Mouse (Mus musculus) MEL (cell line): ENCODE results near the gene Gabbr2. TPM values are rescaled to one million over a fixed set of nuclear protein-coding genes. Genes with fewer than 3 reads are reported as not detected.

Experiments
- DNase-seq: peaks from one replicate; pipeline ENCODE4 v3.0.0; 2011; ENCODE audit warnings: low read depth, low spot score
- H3K27ac ChIP-seq: 2 replicates; pipeline ENCODE4 v1.5.1; 2012; ENCODE audit warnings: low read depth, mild to moderate bottlenecking, control low read depth, low read length, moderate library complexity; ENCODE audit not compliant: control insufficient read depth
- H3K27me3 ChIP-seq, 2 experiments: fragments of 150-350 bp in 1 of 2; sonication (generic) in 1 of 2; 2 replicates each; pipeline ENCODE4 v1.6.1; 2012; ENCODE audit warnings: low read length in 2 of 2, mild to moderate bottlenecking in 2 of 2, improper control_type of control experiment in 1 of 2, moderate library complexity in 1 of 2; ENCODE audit not compliant: insufficient read depth in 2 of 2, control insufficient read depth in 1 of 2
- H3K36me3 ChIP-seq, 2 experiments: 2 replicates each; pipeline ENCODE4 v1.6.1; 2012 to 2014; ENCODE audit warnings: low read length in 2 of 2, improper control_type of control experiment in 1 of 2, inconsistent platforms in 1 of 2, mild to moderate bottlenecking in 1 of 2; ENCODE audit not compliant: insufficient read depth in 2 of 2, control insufficient read depth in 1 of 2
- H3K4me1 ChIP-seq, 2 experiments: fragments of 150-350 bp in 1 of 2; sonication (generic) in 1 of 2; 2 replicates each; pipeline ENCODE4 v1.6.1; 2012; ENCODE audit warnings: low read length in 2 of 2, improper control_type of control experiment in 1 of 2, mild to moderate bottlenecking in 1 of 2; ENCODE audit not compliant: insufficient read depth in 2 of 2, control insufficient read depth in 1 of 2
- H3K4me3 ChIP-seq, 2 experiments: fragments of 150-350 bp in 1 of 2; sonication (generic) in 1 of 2; 2 replicates each; pipeline ENCODE4 v1.5.1; 2012; ENCODE audit warnings: low read depth in 2 of 2, low read length in 2 of 2, mild to moderate bottlenecking in 2 of 2, moderate library complexity in 2 of 2, control low read depth in 1 of 2, improper control_type of control experiment in 1 of 2; ENCODE audit not compliant: control insufficient read depth in 1 of 2, insufficient read depth in 1 of 2
- H3K79me2 ChIP-seq: 2 replicates; pipeline ENCODE4 v1.6.1; 2012; ENCODE audit warnings: mild to moderate bottlenecking, low read length, moderate library complexity; ENCODE audit not compliant: control insufficient read depth, poor library complexity, insufficient read depth
- H3K9ac ChIP-seq: 2 replicates; pipeline ENCODE4 v1.6.1; 2012; ENCODE audit warnings: low read depth, mild to moderate bottlenecking, control low read depth, low read length, moderate library complexity; ENCODE audit not compliant: control insufficient read depth, poor library complexity, severe bottlenecking
- H3K9me3 ChIP-seq: fragments of 150-350 bp; sonication (generic); replicated peaks from 2 replicates; pipeline ENCODE4 v1.6.1; 2012; ENCODE audit warnings: mild to moderate bottlenecking, low read length, improper control_type of control experiment, moderate library complexity; ENCODE audit not compliant: insufficient read depth
- BHLHE40 ChIP-seq: IDR thresholded peaks from 2 replicates; pipeline ENCODE4 v1.6.1; 2012; ENCODE audit warnings: low read depth, mild to moderate bottlenecking, inconsistent platforms, low read length, improper control_type of control experiment, borderline replicate concordance
- CHD1 ChIP-seq: IDR thresholded peaks from 2 replicates; pipeline ENCODE4 v1.6.1; 2012; ENCODE audit warnings: low read depth, mild to moderate bottlenecking, inconsistent platforms, low read length, improper control_type of control experiment
- CTCF ChIP-seq, 3 experiments: IDR thresholded peaks in 2 of 3; conservative IDR thresholded peaks in 1 of 3; 2 replicates each; pipeline ENCODE4 v1.5.1; 2011 to 2012; ENCODE audit warnings: low read length in 3 of 3, low read depth in 2 of 3, mild to moderate bottlenecking in 2 of 3, improper control_type of control experiment in 1 of 3, inconsistent platforms in 1 of 3, mixed read lengths in 1 of 3, moderate library complexity in 1 of 3; ENCODE audit not compliant: control insufficient read depth in 1 of 3, insufficient read depth in 1 of 3, poor library complexity in 1 of 3, severe bottlenecking in 1 of 3
- E2F4 ChIP-seq: IDR thresholded peaks from 2 replicates; pipeline ENCODE4 v1.6.1; 2011; ENCODE audit warnings: low read depth, low read length, improper control_type of control experiment, borderline replicate concordance
- ELF1 ChIP-seq: IDR thresholded peaks from 2 replicates; pipeline ENCODE4 v1.6.1; 2014; ENCODE audit warnings: low read depth, mild to moderate bottlenecking, inconsistent platforms, low read length, improper control_type of control experiment, moderate library complexity
- GABPA ChIP-seq: IDR thresholded peaks from 2 replicates; pipeline ENCODE4 v1.6.1; 2012; ENCODE audit warnings: low read depth, mild to moderate bottlenecking, inconsistent platforms, low read length, improper control_type of control experiment, moderate library complexity
- HCFC1 ChIP-seq: IDR thresholded peaks from 2 replicates; pipeline ENCODE4 v1.6.1; 2012; ENCODE audit warnings: low read depth, mild to moderate bottlenecking, inconsistent platforms, low read length, improper control_type of control experiment, moderate library complexity
- KAT2A ChIP-seq: conservative IDR thresholded peaks from 2 replicates; pipeline ENCODE4 v1.6.1; 2012; ENCODE audit warnings: low read depth, low read length, improper control_type of control experiment, inconsistent platforms
- MAX ChIP-seq: IDR thresholded peaks from 2 replicates; pipeline ENCODE4 v1.6.1; 2011; ENCODE audit warnings: low read length, improper control_type of control experiment
- MEF2A ChIP-seq: IDR thresholded peaks from 2 replicates; pipeline ENCODE4 v1.6.1; 2014; ENCODE audit warnings: low read depth, mild to moderate bottlenecking, inconsistent platforms, low read length, improper control_type of control experiment; ENCODE audit not compliant: poor library complexity, insufficient replicate concordance, severe bottlenecking; ENCODE audit errors: extremely low read depth
- MYC ChIP-seq: IDR thresholded peaks from 2 replicates; pipeline ENCODE4 v1.6.1; 2011; ENCODE audit warnings: low read depth, mild to moderate bottlenecking, low read length, improper control_type of control experiment, moderate library complexity
- NELFE ChIP-seq: IDR thresholded peaks from 2 replicates; pipeline ENCODE4 v1.6.1; 2011; ENCODE audit warnings: low read depth, low read length, improper control_type of control experiment
- NRF1 ChIP-seq: IDR thresholded peaks from 2 replicates; pipeline ENCODE4 v1.6.1; 2014; ENCODE audit warnings: low read depth, mild to moderate bottlenecking, inconsistent platforms, low read length, improper control_type of control experiment, moderate library complexity; ENCODE audit not compliant: poor library complexity, insufficient read depth, severe bottlenecking
- POLR2A ChIP-seq, 2 experiments: IDR thresholded peaks; 2 replicates each; pipeline ENCODE4 v1.6.1; 2011 to 2012; ENCODE audit warnings: low read length in 2 of 2, mild to moderate bottlenecking in 2 of 2, control low read depth in 1 of 2, improper control_type of control experiment in 1 of 2, low read depth in 1 of 2, moderate library complexity in 1 of 2; ENCODE audit not compliant: control insufficient read depth in 1 of 2, insufficient read depth in 1 of 2, poor library complexity in 1 of 2
- POLR2AphosphoS2 ChIP-seq: IDR thresholded peaks from 2 replicates; pipeline ENCODE4 v1.6.1; 2011; ENCODE audit warnings: low read length, improper control_type of control experiment
- RCOR1 ChIP-seq: IDR thresholded peaks from 2 replicates; pipeline ENCODE4 v1.6.1; 2012; ENCODE audit warnings: low read depth, mild to moderate bottlenecking, inconsistent platforms, low read length, improper control_type of control experiment
- SIN3A ChIP-seq: IDR thresholded peaks from 2 replicates; pipeline ENCODE4 v1.6.1; 2012; ENCODE audit warnings: low read length, improper control_type of control experiment, inconsistent platforms
- SMC3 ChIP-seq: IDR thresholded peaks from 2 replicates; pipeline ENCODE4 v1.6.1; 2011; ENCODE audit warnings: low read depth, low read length, improper control_type of control experiment
- TAL1 ChIP-seq: IDR thresholded peaks from 2 replicates; pipeline ENCODE4 v1.6.1; 2012; ENCODE audit warnings: mild to moderate bottlenecking, inconsistent platforms, low read length, moderate library complexity, mixed read lengths
- TBP ChIP-seq: IDR thresholded peaks from 2 replicates; pipeline ENCODE4 v1.8.0; 2011; ENCODE audit warnings: low read depth, low read length, improper control_type of control experiment
- TCF12 ChIP-seq: IDR thresholded peaks from 2 replicates; pipeline ENCODE4 v1.6.1; 2014; ENCODE audit warnings: low read depth, mild to moderate bottlenecking, inconsistent platforms, low read length, improper control_type of control experiment, moderate library complexity
- USF1 ChIP-seq: IDR thresholded peaks from 2 replicates; pipeline ENCODE4 v1.6.1; 2014; ENCODE audit warnings: low read depth, mild to moderate bottlenecking, inconsistent platforms, low read length, improper control_type of control experiment, moderate library complexity
- USF2 ChIP-seq, 2 experiments: IDR thresholded peaks; 2 replicates each; pipeline ENCODE4 v1.6.1; 2011 to 2012; ENCODE audit warnings: improper control_type of control experiment in 2 of 2, low read length in 2 of 2, borderline replicate concordance in 1 of 2, inconsistent platforms in 1 of 2, low read depth in 1 of 2, mild to moderate bottlenecking in 1 of 2; ENCODE audit not compliant: insufficient read depth in 1 of 2
- ZC3H11A ChIP-seq: IDR thresholded peaks from 2 replicates; pipeline ENCODE4 v1.6.1; 2012; ENCODE audit warnings: low read depth, mild to moderate bottlenecking, inconsistent platforms, low read length, improper control_type of control experiment
- ZKSCAN1 ChIP-seq: IDR thresholded peaks from 2 replicates; pipeline ENCODE4 v1.6.1; 2012; ENCODE audit warnings: low read depth, mild to moderate bottlenecking, inconsistent platforms, low read length, improper control_type of control experiment, moderate library complexity
- ZMIZ1 ChIP-seq: IDR thresholded peaks from 2 replicates; pipeline ENCODE4 v1.6.1; 2012; ENCODE audit warnings: low read depth, mild to moderate bottlenecking, inconsistent platforms, low read length, improper control_type of control experiment, moderate library complexity
- ZNF384 ChIP-seq: IDR thresholded peaks from 2 replicates; pipeline ENCODE4 v1.6.1; 2012; ENCODE audit warnings: low read depth, mild to moderate bottlenecking, inconsistent platforms, low read length, improper control_type of control experiment
- polyA plus RNA-seq, 2 experiments: library from polyadenylated mRNA; stranded (reverse) in 1 of 2; unstranded in 1 of 2; fragments of >175 nt in 1 of 2; fragments of >200 nt in 1 of 2; gene quantifications; 2 replicates each; pipeline versions ENCODE4 v1.2.1 to v1.2.4; 2012; ENCODE audit warnings: low replicate concordance in 2 of 2, low read depth in 1 of 2; ENCODE audit not compliant: insufficient read length in 2 of 2, insufficient read depth in 1 of 2, missing spikeins in 1 of 2
- total RNA-seq: library from RNA; depleted of rRNA; stranded (reverse); fragments of 300-350 nt; gene quantifications from 2 replicates; pipeline ENCODE4 v1.2.3, GENCODE M21; 2012

The Gabbr2 gene
- total and polyA plus RNA-seq, 3 experiments: not detected

DNA sequence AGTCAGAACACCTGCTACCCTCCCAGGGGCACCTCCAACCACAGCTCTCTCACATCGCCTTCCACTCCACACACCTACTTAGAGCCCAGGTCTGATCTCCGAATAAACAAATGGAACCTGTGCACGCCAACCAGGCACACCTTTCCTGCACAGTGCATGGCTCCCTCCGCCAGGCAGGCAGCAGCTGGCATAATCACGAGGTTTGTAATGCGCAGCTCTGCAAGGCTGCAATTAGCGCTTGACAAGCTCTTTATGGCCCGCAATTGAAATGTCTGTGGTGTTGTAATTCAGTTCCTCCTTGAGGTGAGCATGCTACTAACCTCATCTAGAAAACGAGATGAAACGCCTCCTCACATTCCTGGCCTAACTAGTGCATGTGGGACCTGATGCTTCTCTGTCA, 23.7 kb downstream of the Gabbr2 start:
- H3K27me3 ChIP-seq: no peaks in the 10 kb centered on the region
- TF ChIP-seq ZMIZ1: no peak
- no peak for TF ChIP-seq TBP
- TF ChIP-seq CHD1: no peak
- TF ChIP-seq BHLHE40: no peak
- no peak for TF ChIP-seq RCOR1
- TF ChIP-seq KAT2A: no peak
- TF ChIP-seq HCFC1: no peak
- TF ChIP-seq ZNF384: no peak
- TF ChIP-seq POLR2AphosphoS2: no peak
- TF ChIP-seq USF2 (IDR thresholded peaks at IDR 0.05; ENCODE audit: borderline replicate concordance in 1 of 2, insufficient read depth in 1 of 2, low read depth in 1 of 2, low read length in 2 of 2): no peak
- no peak for TF ChIP-seq ZC3H11A
- TF ChIP-seq ZKSCAN1: no peak
- TF ChIP-seq E2F4: no peak
- no peak for TF ChIP-seq USF1
- no peak for TF ChIP-seq TCF12
- TF ChIP-seq, all 39 proteins: peak for 0
- no peaks in the 10 kb centered on the region for H3K9me3 ChIP-seq

DNA sequence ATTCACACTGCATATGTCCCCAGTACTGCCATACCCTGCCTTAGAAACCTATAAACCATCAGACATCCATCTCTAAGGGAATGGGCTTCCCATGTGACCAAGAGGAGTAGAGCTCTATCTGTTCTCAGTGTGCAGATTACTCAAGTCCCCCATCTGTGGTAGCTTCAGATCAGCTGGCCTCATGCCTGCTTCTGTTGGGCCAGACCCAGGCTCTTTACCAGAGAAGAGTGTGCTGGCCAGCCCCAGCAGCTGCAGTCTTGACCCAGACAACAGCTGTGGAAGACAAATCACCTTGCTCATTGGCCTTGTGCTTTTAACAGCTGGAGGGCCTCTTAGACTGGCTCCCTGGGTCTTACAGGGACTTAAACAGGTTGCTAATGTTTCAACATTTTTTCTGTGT, 25.1 kb downstream of the Gabbr2 start:
- no peaks in the 10 kb centered on the region for H3K27me3 ChIP-seq
- H3K4me1 ChIP-seq: no peaks in the 10 kb centered on the region
- DNase-seq: no peak
- no peak overlapping the region for H3K27ac ChIP-seq
- H3K36me3 ChIP-seq: no peaks in the 10 kb centered on the region
- no peak overlapping the region for H3K9ac ChIP-seq
- TF ChIP-seq NELFE: no peak
- no peak for TF ChIP-seq MEF2A
- TF ChIP-seq GABPA: no peak
- no peak for TF ChIP-seq POLR2AphosphoS2
- no peak for TF ChIP-seq RCOR1
- no peak for TF ChIP-seq ZMIZ1
- no peak for TF ChIP-seq MAX
- no peak for TF ChIP-seq CTCF (IDR thresholded peaks at IDR 0.05 in 2 of 3, conservative IDR thresholded peaks at IDR 0.05 in 1 of 3; ENCODE audit: control insufficient read depth in 1 of 3, insufficient read depth in 1 of 3, low read depth in 2 of 3, low read length in 3 of 3, poor library complexity in 1 of 3, severe bottlenecking in 1 of 3)
- no peak for TF ChIP-seq SIN3A
- TF ChIP-seq SMC3: no peak
- TF ChIP-seq HCFC1: no peak
- TF ChIP-seq POLR2A (IDR thresholded peaks at IDR 0.05; ENCODE audit: control insufficient read depth in 1 of 2, insufficient read depth in 1 of 2, low read depth in 1 of 2, low read length in 2 of 2, poor library complexity in 1 of 2): no peak
- no peak for TF ChIP-seq E2F4
- TF ChIP-seq ZC3H11A: no peak
- TF ChIP-seq NRF1: no peak
- TF ChIP-seq ELF1: no peak
- no peak for TF ChIP-seq TAL1
- TF ChIP-seq MYC: no peak
- H3K79me2 ChIP-seq: no peaks in the 10 kb centered on the region
- no peaks in the 10 kb centered on the region for H3K9me3 ChIP-seq
- no peak overlapping the region for H3K4me3 ChIP-seq

More for the DNA sequence above, 23.7 kb downstream of the Gabbr2 start:
- no peak for DNase-seq
- no peaks in the 10 kb centered on the region for H3K79me2 ChIP-seq
- no peak overlapping the region for H3K27ac ChIP-seq
- no peak overlapping the region for H3K9ac ChIP-seq
- no peaks in the 10 kb centered on the region for H3K36me3 ChIP-seq
- H3K4me1 ChIP-seq: no peaks in the 10 kb centered on the region
- H3K4me3 ChIP-seq: no peak overlapping the region
